Mouse (Mus musculus): Measurements from ENCODE around the gene Gm10031. TPM values are rescaled to one million over a fixed set of nuclear protein-coding genes. Genes with fewer than 3 reads are reported as not detected.
"Not testable (repeated sequence)": the region's sequence is repeated elsewhere in the genome, so short reads cannot be mapped to it uniquely, and the experiment has no call there.

The Gm10031 gene
- 13.4 and 13.6 TPM in 2 replicates for total RNA-seq (2014; rRNA removed)
- polyA plus RNA-seq (2012; rRNA removed), result 9.9 and 11.1 TPM in 2 replicates

DNA sequence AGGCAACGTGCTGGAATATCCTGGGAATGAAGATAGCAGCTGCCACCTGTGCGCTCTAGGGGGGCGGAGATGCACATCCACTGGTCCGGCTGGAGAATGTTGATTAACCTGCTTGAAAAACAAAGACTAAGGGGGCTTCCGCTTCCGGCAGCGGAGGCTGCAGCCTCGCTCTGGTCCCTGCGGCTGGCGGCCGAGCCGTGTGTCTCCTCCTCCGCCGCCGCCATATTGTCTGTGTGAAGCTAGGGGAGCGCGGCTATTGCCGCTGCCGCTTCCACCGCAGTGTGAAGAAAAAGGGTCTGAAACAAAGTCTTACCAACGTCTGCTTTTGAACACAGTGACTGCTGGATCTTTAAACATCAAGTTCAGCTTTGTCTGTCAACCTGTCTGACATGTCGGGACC is at the start of gene Gm10031:
Gene Gm10031 (plus strand): TSS at position 171 of the 400 bp plus-strand sequence.
- H3K9ac ChIP-seq (ENCODE audit: low read depth, low read length); H3K79me2 ChIP-seq (ENCODE audit: control insufficient read depth, insufficient read depth, low read length); H3K4me1 ChIP-seq (ENCODE audit: control insufficient read depth, insufficient read depth, low read length); H3K27ac ChIP-seq (replicated peaks; ENCODE audit: insufficient read depth, low read depth, low read length); H3K27me3 ChIP-seq (ENCODE audit: control insufficient read depth, insufficient read depth, low read length); DNase-seq (ENCODE audit: extremely low read depth, low read depth, low spot score); H3K36me3 ChIP-seq (ENCODE audit: control insufficient read depth, insufficient read depth, low read length); H3K4me3 ChIP-seq (ENCODE audit: insufficient read depth, low read depth, low read length): not testable (repeated sequence)
- 93% methylated on average over 22 of the region's 22 CpGs for WGBS

GRCm38 (mm10) chr1:156474854-156475253 is 49.0 kb upstream of the Gm10031 start:
- peaks cover 5% of the 10 kb centered on the region; the same call in 1 of the 2 replicates for H3K4me1 ChIP-seq (ENCODE audit: control insufficient read depth, insufficient read depth, low read length)
- TF ChIP-seq POLR2A (IDR thresholded peaks at IDR 0.05; ENCODE audit: extremely low read depth, insufficient read depth, low read length) (no peak), CTCF (IDR thresholded peaks at IDR 0.05; ENCODE audit: low read depth, low read length) (no peak)
- H3K79me2 ChIP-seq (ENCODE audit: control insufficient read depth, insufficient read depth, low read length), result no peaks in the 10 kb centered on the region
- H3K27me3 ChIP-seq (ENCODE audit: control insufficient read depth, insufficient read depth, low read length), result peaks cover 12% of the 10 kb centered on the region
- no peak overlapping the region for H3K27ac ChIP-seq (replicated peaks; ENCODE audit: insufficient read depth, low read depth, low read length)
- H3K4me3 ChIP-seq (ENCODE audit: insufficient read depth, low read depth, low read length), result no peak overlapping the region
- no peaks in the 10 kb centered on the region for H3K36me3 ChIP-seq (ENCODE audit: control insufficient read depth, insufficient read depth, low read length)
- no peak for DNase-seq (ENCODE audit: extremely low read depth, low read depth, low spot score)
- no peak overlapping the region for H3K9ac ChIP-seq (ENCODE audit: low read depth, low read length)
- WGBS, result 87% methylated on average over 3 of the region's 3 CpGs

- no peak overlapping the region for H3K9ac ChIP-seq (ENCODE audit: low read depth, low read length)
- no peak overlapping the region for H3K27ac ChIP-seq (replicated peaks; ENCODE audit: insufficient read depth, low read depth, low read length)
- WGBS, result 83% methylated on average over 2 of the region's 2 CpGs
- no peaks in the 10 kb centered on the region for H3K4me1 ChIP-seq (ENCODE audit: control insufficient read depth, insufficient read depth, low read length)
- H3K4me3 ChIP-seq (ENCODE audit: insufficient read depth, low read depth, low read length), result no peak overlapping the region
- TF ChIP-seq POLR2A (IDR thresholded peaks at IDR 0.05; ENCODE audit: extremely low read depth, insufficient read depth, low read length) (no peak), CTCF (IDR thresholded peaks at IDR 0.05; ENCODE audit: low read depth, low read length) (no peak)
- H3K27me3 ChIP-seq (ENCODE audit: control insufficient read depth, insufficient read depth, low read length), result peaks cover 12% of the 10 kb centered on the region
- DNase-seq (ENCODE audit: extremely low read depth, low read depth, low spot score), result no peak
- H3K36me3 ChIP-seq (ENCODE audit: control insufficient read depth, insufficient read depth, low read length), result no peaks in the 10 kb centered on the region
- no peaks in the 10 kb centered on the region for H3K79me2 ChIP-seq (ENCODE audit: control insufficient read depth, insufficient read depth, low read length)
These were observed 47.8 kb upstream of the Gm10031 start for GRCm38 (mm10) chr1:156476016-156476415.

GRCm38 (mm10) chr1:156476535-156476934 is 47.3 kb upstream of the Gm10031 start:
- Histone ChIP-seq H3K4me3 (ENCODE audit: insufficient read depth, low read depth, low read length) (no peak overlapping the region), H3K9ac (ENCODE audit: low read depth, low read length) (no peak overlapping the region), H3K27me3 (ENCODE audit: control insufficient read depth, insufficient read depth, low read length) (peaks cover 12% of the 10 kb centered on the region), H3K4me1 (ENCODE audit: control insufficient read depth, insufficient read depth, low read length) (no peaks in the 10 kb centered on the region), H3K36me3 (ENCODE audit: control insufficient read depth, insufficient read depth, low read length) (no peaks in the 10 kb centered on the region), H3K27ac (replicated peaks; ENCODE audit: insufficient read depth, low read depth, low read length) (no peak overlapping the region), H3K79me2 (ENCODE audit: control insufficient read depth, insufficient read depth, low read length) (no peaks in the 10 kb centered on the region)
- WGBS, result 64% methylated on average over 7 of the region's 7 CpGs
- TF ChIP-seq CTCF (IDR thresholded peaks at IDR 0.05; ENCODE audit: low read depth, low read length) (no peak), POLR2A (IDR thresholded peaks at IDR 0.05; ENCODE audit: extremely low read depth, insufficient read depth, low read length) (no peak)
- DNase-seq (ENCODE audit: extremely low read depth, low read depth, low spot score), result no peak

DNA sequence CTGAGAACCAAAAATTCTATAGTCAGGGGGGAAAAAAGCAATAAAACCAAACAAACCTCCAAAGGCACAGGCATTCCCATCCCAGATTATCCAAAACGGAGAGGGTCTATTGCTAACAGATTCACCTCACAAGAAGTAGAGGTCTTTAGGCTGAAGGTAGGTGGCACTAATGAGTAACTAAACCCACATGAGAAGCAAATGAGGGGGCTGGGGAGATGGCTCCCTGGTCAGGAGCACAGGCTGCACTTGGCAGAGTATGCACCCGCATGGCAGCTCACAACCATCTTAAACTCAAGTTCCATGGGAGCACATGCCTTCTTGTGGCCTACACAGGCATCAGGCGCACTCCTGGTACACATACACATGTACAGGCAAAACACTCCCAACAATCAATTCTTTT is 42.0 kb upstream of the Gm10031 start:
- 97% methylated on average over 3 of the region's 3 CpGs for WGBS
- H3K4me1 ChIP-seq (ENCODE audit: control insufficient read depth, insufficient read depth, low read length), result no peaks in the 10 kb centered on the region
- no peak overlapping the region for H3K4me3 ChIP-seq (ENCODE audit: insufficient read depth, low read depth, low read length)
- no peaks in the 10 kb centered on the region for H3K36me3 ChIP-seq (ENCODE audit: control insufficient read depth, insufficient read depth, low read length)
- no peaks in the 10 kb centered on the region for H3K79me2 ChIP-seq (ENCODE audit: control insufficient read depth, insufficient read depth, low read length)
- no peak overlapping the region for H3K9ac ChIP-seq (ENCODE audit: low read depth, low read length)
- no peak for DNase-seq (ENCODE audit: extremely low read depth, low read depth, low spot score)
- no peak for TF ChIP-seq CTCF (IDR thresholded peaks at IDR 0.05; ENCODE audit: low read depth, low read length)
- TF ChIP-seq POLR2A (IDR thresholded peaks at IDR 0.05; ENCODE audit: extremely low read depth, insufficient read depth, low read length), result no peak
- no peak overlapping the region for H3K27ac ChIP-seq (replicated peaks; ENCODE audit: insufficient read depth, low read depth, low read length)
- peaks cover 6% of the 10 kb centered on the region; the same call in 1 of the 2 replicates for H3K27me3 ChIP-seq (ENCODE audit: control insufficient read depth, insufficient read depth, low read length)

- 97% methylated on average over 7 of the region's 7 CpGs for WGBS
- H3K79me2 ChIP-seq (ENCODE audit: control insufficient read depth, insufficient read depth, low read length), result no peaks in the 10 kb centered on the region
- no peak for DNase-seq (ENCODE audit: extremely low read depth, low read depth, low spot score)
These were observed 36.3 kb upstream of the Gm10031 start for GRCm38 (mm10) chr1:156487498-156487897.

More at GRCm38 (mm10) chr1:156487498-156487897, 36.3 kb upstream of the Gm10031 start:
- no peaks in the 10 kb centered on the region for H3K4me1 ChIP-seq (ENCODE audit: control insufficient read depth, insufficient read depth, low read length)
- H3K27me3 ChIP-seq (ENCODE audit: control insufficient read depth, insufficient read depth, low read length), result 0 out of 2 replicates have a peak, but pooled peaks cover under 1% of the 10 kb centered on the region
- no peak overlapping the region for H3K27ac ChIP-seq (replicated peaks; ENCODE audit: insufficient read depth, low read depth, low read length)
- TF ChIP-seq CTCF (IDR thresholded peaks at IDR 0.05; ENCODE audit: low read depth, low read length), result 0 out of 2 replicates have a peak, but pooled peaks have one; percentile 20
- no peak for TF ChIP-seq POLR2A (IDR thresholded peaks at IDR 0.05; ENCODE audit: extremely low read depth, insufficient read depth, low read length)
- H3K36me3 ChIP-seq (ENCODE audit: control insufficient read depth, insufficient read depth, low read length), result no peaks in the 10 kb centered on the region
- H3K4me3 ChIP-seq (ENCODE audit: insufficient read depth, low read depth, low read length), result no peak overlapping the region
- H3K9ac ChIP-seq (ENCODE audit: low read depth, low read length), result no peak overlapping the region
